Mouse (Mus musculus) E14TG2a.4 (cell line): Measurements from ENCODE around the gene Trappc12.

Experiments
- CTCF ChIP-seq: conservative IDR thresholded peaks from 2 replicates; pipeline ENCODE4 v1.5.1; 2014; ENCODE audit warnings: low read length
- NANOG ChIP-seq: IDR thresholded peaks from 2 replicates; pipeline ENCODE4 v1.6.1; 2014; ENCODE audit warnings: borderline replicate concordance, low read length, mixed read lengths
- POU5F1 ChIP-seq: IDR thresholded peaks from 2 replicates; pipeline ENCODE4 v1.6.1; 2014; ENCODE audit warnings: low read length, borderline replicate concordance

DNA sequence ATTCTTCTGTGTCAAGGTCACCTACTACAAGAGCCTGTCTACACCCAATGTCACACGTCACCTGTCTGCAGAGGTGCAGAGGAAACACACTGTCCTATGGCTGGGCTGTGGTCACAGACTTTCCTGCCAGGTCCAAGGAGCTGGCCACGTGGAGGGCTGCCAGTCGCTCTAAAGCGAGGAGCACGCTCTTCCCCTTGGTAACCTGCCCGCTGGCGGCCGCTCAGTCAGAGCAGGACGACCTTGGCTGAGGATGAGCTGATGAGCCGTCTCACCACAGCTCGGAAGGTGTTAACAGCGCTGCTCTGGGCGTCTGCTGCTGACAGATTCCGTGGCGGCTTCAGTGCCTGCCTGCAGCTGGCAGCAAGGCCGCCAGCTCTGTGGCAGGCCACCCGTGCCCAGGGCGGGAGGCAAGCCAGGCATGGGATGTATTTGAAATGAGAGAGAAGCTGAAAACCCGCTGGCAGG, 49.7 kb downstream of the Trappc12 start:
- TF ChIP-seq CTCF = no peak
- TF ChIP-seq NANOG = no peak
- TF ChIP-seq POU5F1 = no peak
